Mouse (Mus musculus) large intestine, adult 2 months (tissue): ENCODE data around the gene Phldb3. TPM values are rescaled to one million over a fixed set of nuclear protein-coding genes. Genes with fewer than 3 reads are reported as not detected.
"Not testable (repeated sequence)": the region's sequence is repeated elsewhere in the genome, so short reads cannot be mapped to it uniquely, and the experiment has no call there.

Experiments
- DNase-seq: peaks from one replicate; pipeline ENCODE4 v3.0.0-alpha.2; 2012; ENCODE audit warnings: low read depth, low spot score
- WGBS: fragments of 180-500 bp; shearing (Covaris S2); methylation state at CpG from one replicate; pipeline ENCODE4 v1.1.7; 2018; 5-methylcytosine and 5-hydroxymethylcytosine counted together
- polyA plus RNA-seq: library from polyadenylated mRNA; depleted of rRNA; stranded (reverse); fragments of >200 nt; gene quantifications from 2 replicates; pipeline ENCODE4 v1.2.3, GENCODE M21; 2012

Phldb3 gene
- polyA plus RNA-seq, 1 experiment: 4.1 TPM

GRCm38 (mm10) chr7:24592781-24593180 is 17.8 kb upstream of the Phldb3 start:
- DNase-seq: no peak
- 88% methylated on average over 6 of the region's 6 CpGs for WGBS

GRCm38 (mm10) chr7:24593621-24594308 is 16.8 kb upstream of the Phldb3 start:
- 1% methylated on average over 39 of the region's 39 CpGs for WGBS
- no peak for DNase-seq

- WGBS: 2% methylated on average over 13 of the region's 13 CpGs
- no peak for DNase-seq
Observed at GRCm38 (mm10) chr7:24594309-24594803, 16.2 kb upstream of the Phldb3 start.

GRCm38 (mm10) chr7:24595464-24595863 is 15.1 kb upstream of the Phldb3 start:
- 31% methylated on average over 2 of the region's 2 CpGs for whole genome bisulfite sequencing
- no peak for DNase-seq

GRCm38 (mm10) chr7:24598121-24598520 is 12.4 kb upstream of the Phldb3 start:
- 57% methylated on average over 4 of the region's 4 CpGs for WGBS
- no peak for DNase-seq

GRCm38 (mm10) chr7:24599211-24600067 is 11.1 kb upstream of the Phldb3 start:
- no peak for DNase-seq
- WGBS: 60% methylated on average over 15 of the region's 15 CpGs

- DNase-seq: no peak
- 5% methylated on average over 13 of the region's 13 CpGs for WGBS
Observed at GRCm38 (mm10) chr7:24600941-24601597, 9.5 kb upstream of the Phldb3 start.

- WGBS: 77% methylated on average over 7 of the region's 7 CpGs
- no peak for DNase-seq
Observed at GRCm38 (mm10) chr7:24605561-24605960, 5.0 kb upstream of the Phldb3 start.

GRCm38 (mm10) chr7:24606046-24606445 is 4.5 kb upstream of the Phldb3 start:
- 72% methylated on average over 7 of the region's 7 CpGs for WGBS
- DNase-seq: no peak

GRCm38 (mm10) chr7:24608017-24608416 is 2.5 kb upstream of the Phldb3 start:
- 68% methylated on average over 6 of the region's 6 CpGs for WGBS
- DNase-seq: no peak

- 79% methylated on average over 8 of the region's 8 CpGs for WGBS
Observed at GRCm38 (mm10) chr7:24608561-24608960, 2.0 kb upstream of the Phldb3 start.

GRCm38 (mm10) chr7:24610879-24611494 is 424 bp downstream of the Phldb3 start:
- under 1% methylated on average over 36 of the region's 36 CpGs for WGBS
- no peak for DNase-seq

More at GRCm38 (mm10) chr7:24608561-24608960, 2.0 kb upstream of the Phldb3 start:
- DNase-seq: no peak

- 9% methylated on average over 7 of the region's 7 CpGs for WGBS
- DNase-seq: no peak
Observed at GRCm38 (mm10) chr7:24611709-24612108, 1.1 kb downstream of the Phldb3 start.

- 27% methylated on average over 27 of the region's 27 CpGs for WGBS
- DNase-seq: no peak
Observed at GRCm38 (mm10) chr7:24612308-24612910, 1.8 kb downstream of the Phldb3 start.

GRCm38 (mm10) chr7:24614816-24615215 is 4.3 kb downstream of the Phldb3 start:
- no peak for DNase-seq
- WGBS: 93% methylated on average over 13 of the region's 13 CpGs

GRCm38 (mm10) chr7:24617763-24618162 is 7.2 kb downstream of the Phldb3 start:
- WGBS: 81% methylated on average over 8 of the region's 8 CpGs
- DNase-seq: no peak

- 87% methylated on average over 8 of the region's 8 CpGs for WGBS
- not testable (repeated sequence) for DNase-seq
Observed at GRCm38 (mm10) chr7:24618374-24618773, 7.8 kb downstream of the Phldb3 start.

GRCm38 (mm10) chr7:24619671-24620397 is 9.3 kb downstream of the Phldb3 start:
- WGBS: 88% methylated on average over 13 of the region's 13 CpGs
- no peak for DNase-seq

GRCm38 (mm10) chr7:24621193-24621592 is 10.6 kb downstream of the Phldb3 start:
- DNase-seq: no peak
- 90% methylated on average over 3 of the region's 3 CpGs for WGBS
